Mouse (Mus musculus) lung, postnatal 36 days (tissue): ENCODE data around the gene Gm37240.

ENCODE experiments used
- DNase-seq: peaks from one replicate; pipeline ENCODE4 v3.0.0; 2022; ENCODE audit warnings: mixed read lengths

The Gm37240 gene

DNA sequence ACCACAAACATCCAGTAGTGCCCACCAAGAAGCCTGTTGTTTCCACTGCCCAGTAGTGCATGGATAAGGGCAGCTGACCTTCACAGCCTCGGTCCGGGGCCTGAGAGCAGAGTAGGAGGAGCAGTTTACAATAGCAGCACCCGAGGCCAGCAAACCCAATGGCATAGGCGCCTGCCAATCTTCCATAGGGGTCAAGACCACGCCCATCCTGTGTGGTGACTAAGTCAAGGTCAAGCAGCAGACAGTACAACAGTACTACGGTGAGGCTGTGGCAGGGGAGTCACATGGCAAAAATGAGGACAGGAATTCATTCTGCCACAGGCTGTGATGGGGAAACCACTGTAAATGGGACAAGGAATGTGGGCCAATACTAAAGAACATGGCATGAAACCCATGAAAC is 417.6 kb downstream of the Gm37240 start:
- no peak for DNase-seq

DNA sequence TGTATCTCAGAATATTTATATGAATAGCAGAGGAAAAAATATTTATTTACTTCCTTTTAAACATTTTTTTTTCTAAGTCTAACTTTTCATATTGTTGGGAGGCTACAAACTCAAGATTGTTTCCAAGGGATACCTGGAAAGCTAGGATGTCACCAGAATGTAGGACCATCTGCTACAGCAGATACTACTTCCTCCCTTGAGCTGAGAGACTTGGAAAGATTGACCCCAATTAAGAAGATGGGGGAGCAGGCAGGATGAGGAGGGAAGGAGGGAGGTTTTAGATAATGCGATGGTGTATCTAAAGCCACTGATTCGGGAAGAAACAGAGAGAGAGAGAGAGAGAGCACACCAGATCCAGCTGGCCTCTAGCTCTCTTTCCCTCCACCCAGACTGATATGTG is 418.3 kb downstream of the Gm37240 start:
- DNase-seq = no peak

DNA sequence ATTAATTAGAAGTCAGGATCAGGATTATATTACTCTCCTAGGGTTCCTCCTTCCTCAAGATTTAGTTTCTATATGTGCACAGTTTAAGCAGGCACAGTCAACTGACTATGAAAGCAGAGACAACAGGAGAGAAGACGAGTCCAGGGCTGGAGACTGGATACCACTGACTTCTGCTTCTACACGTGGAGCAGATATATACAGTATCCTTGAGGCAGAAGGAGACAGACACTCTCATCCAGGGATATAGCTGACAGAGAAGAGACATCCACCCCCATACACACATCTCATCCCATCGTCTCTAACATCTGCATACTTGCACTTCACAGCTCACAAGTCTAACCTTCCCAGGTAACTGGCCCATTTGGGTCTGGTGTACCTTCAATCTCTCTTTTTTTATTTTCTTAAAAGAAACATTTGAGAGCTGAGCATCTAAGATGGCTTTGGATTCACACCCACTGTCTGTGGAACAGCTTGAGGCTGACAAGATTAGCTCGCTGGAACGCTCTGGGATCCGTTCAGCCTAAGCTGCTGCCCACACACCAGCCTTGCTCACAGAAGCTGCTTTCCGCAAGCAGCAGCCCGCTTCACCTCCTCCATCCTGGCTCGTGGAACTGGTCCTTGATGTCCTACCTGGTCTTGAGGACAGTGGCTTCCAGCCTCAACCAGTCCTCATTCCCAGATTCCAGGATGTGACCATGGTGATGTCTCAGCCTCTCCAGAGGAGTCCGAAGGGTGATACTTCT is 421.9 kb downstream of the Gm37240 start:
- DNase-seq = no peak

DNA sequence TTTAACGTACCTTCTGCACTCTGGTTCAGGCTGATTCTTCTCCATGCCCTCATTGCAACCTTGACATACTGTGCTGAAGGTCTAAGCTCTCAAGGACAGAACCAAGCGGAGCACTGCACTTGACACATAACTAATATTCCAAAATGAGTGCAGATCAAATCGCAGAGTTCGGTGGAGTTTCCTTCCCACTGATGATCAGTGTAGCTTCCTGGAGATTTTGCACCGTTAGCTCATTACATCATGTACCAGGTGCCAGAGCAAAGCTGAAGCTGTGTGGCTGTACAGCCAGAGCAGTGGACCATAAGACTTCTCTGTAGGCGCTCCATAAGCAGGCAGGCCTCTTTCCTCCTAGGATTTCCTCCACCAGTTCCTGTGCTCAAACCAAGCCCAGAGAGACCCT is 427.3 kb downstream of the Gm37240 start:
- DNase-seq = no peak

DNA sequence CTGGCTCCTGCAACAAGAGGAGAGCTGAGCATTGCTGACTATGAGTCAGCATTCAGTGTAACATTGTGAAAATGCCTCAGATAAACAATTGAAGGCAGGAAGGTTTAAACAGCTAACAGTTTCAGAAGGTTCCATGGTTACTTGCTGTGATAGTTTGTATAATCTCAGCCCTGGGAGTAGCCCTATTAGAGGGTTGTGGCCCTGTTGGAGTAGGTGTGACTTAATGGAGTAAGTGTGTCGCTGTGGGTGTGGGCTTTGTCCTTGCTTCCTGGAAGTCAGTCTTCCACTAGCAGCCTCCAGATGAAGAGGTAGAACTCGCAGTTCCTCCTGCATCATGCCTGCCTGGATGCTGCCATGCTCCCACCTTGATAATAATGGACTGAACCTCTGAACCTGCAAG is 430.3 kb downstream of the Gm37240 start:
- DNase-seq = no peak

DNA sequence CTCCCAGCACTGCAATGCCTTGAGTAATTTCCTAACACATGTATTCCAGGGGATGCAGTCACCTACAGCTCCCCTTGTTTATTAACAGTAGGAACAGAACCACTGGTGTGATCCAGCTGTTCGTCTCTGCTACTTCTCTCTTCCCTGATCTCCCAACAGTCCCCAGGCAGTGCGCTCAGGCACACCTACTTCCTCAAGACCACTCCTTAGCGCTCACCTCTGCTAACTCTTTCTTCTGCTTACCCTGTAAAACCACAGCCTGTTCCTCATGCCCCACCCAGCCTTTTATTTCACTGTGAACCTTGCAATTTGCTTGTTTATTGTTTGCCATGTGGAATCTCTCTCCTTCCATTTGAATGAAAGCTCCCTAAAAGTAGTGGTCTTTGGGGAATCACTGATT is 431.9 kb downstream of the Gm37240 start:
- DNase-seq = no peak

DNA sequence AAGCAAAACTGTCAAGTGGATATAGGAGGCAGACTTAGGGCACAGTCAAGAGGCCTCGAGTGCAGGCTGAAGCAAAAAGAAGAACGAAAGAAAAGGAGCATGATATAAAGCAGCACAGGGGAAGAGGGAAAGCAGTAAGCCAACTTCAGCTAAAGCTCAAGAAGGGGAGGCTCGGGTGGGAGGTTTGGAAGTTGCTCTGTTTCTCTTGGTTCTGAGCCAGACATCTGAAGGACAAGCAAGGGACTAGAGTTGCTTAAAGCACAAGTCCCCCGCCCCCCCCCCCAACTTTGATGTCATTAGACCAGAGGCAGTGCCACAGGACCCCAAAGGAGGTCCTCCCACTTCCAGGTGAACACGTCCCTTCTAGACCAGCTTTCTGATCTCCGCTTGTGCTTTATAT is 433.3 kb downstream of the Gm37240 start:
- no peak for DNase-seq

DNA sequence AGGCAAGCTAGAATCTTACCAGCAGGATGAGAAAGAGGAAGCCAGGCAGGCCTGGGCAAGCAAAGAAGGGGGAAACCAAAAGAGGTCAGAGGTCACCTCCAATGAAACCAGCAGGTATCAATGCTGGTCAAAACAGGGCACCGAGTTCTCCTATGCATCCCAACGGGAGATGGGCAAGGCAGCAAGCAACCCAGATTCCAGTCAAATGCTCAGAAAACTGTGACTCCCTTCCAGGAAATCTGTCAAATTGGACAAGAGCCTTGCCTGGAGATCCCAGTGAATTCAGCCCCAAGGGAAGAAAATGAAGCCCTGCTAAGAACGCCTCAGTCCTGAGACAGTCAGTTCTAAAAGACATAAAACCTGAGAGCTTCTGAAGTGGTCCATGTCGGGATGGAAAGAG is 437.9 kb downstream of the Gm37240 start:
- DNase-seq = no peak

DNA sequence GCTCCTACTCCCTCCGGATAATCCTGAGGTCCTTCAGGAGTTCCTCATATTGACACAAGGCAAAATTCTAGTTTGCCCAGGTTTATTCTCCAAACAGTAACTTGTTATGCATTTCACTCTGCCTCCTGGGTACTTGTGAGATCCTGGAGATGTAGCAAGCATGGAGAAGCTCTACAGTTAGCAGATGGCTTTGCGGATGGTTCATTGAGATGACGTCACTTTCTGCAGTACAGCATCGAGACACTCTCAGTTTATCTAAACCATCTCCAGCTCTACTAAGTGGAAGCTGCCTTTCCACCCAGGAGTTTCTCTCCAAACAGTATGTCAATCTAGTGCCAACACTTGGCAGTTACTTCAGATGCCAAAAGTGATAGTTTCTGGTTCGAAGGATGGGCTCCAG is 444.5 kb downstream of the Gm37240 start:
- no peak for DNase-seq

DNA sequence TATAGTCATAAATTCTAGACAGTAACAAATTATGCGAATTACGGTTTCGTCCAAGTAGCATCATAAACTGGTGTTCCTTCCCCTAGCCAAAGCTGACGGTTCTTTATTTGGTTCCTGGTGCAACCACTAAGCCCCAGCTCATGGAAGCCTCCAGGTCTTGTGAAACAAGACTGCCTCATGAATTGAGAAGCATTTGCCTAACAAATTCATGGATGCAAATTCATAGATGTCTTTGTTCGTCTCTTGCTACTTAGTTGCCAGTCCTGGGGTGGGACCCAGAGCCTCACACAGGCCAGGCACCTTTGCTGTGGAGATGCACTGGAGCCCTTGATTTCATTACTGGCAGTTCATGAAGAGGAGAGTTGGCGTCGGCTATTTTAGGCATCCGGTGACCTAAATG is 445.1 kb downstream of the Gm37240 start:
- DNase-seq = no peak

DNA sequence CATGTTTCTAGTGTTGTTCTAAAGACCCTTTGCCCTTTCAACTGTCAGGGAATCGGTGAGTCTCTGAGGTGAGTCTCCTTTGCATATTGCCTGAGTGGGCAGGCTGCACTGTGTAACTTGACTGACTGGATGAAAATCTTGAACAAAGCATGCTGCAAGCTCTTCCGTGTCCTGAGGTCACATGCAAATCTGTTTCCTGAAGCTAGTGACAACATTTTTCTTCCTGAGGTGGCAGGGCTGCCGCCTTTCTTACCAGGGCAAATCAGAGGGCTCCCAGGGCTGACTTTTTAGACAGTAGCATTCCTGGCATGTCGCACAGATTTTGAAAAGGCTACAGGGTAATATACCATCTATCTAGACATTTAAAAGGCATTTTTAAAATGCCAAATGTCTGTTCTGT is 451.9 kb downstream of the Gm37240 start:
- DNase-seq = no peak

DNA sequence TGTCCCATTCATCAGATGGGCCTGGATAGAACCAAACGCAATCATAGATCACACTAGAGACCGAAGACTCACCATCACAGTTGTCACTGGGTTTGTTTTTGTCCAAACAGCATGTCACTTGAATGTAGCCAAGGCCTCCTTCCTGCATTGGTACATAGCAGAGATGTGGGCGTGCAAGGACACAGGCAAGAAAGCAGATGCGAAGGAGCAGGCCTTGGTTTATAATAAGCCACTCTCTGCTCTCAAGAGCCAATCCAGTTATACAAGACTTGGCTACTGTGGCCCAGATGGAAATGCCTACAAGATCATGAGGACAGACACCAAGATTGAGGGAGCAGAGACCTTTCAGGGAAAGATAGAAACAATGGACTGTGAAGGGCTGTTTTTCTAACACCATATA is 456.1 kb downstream of the Gm37240 start:
- no peak for DNase-seq

DNA sequence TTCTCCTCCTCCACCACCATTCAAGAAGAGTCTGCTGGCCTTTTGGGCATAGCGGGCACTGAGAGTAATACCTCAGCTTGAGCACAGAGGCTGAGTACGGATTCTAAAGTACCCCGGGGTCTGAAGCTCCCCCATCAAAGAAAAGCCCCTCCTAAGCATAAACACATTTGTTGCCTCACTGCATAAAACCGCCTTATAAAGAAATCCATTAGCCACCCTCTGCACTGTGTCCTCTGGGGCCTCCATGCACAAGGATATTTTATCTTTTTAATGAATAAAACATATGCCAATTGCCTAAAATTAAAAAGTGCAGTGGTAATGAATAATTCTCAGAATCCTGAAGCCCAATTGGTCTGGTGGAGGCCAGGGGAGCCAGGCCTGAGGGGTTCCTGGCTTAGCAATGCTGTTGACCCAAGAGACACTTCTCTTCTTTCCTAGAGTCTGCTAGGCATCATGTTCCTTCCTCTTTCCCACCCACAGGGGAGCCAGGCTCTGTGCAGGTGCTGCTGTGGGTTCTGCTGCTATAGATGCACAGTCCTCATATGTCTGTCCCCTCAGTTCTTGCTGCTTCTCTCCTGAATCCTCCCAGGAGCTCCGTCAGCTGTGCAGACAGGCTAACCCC is 463.8 kb downstream of the Gm37240 start:
- DNase-seq = no peak

DNA sequence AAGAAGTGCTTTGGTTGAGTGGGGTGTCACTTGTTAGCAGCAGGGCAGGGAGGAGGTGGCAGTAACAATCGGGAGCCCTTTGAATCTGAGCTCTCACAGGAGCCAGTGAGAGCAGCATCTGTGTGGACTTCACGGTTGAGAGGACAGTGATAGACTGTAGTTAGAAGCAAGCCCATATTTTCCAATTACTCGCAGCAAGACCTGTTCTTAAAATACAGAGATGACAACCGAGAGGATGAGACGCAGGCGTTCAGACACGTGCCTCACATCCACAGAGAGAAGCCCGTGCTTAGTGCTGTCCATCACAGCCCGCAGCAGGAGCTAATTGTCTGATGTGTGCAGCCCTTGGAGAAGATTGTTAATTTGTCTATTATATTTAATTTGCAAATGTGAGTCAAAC is 465.9 kb downstream of the Gm37240 start:
- DNase-seq = no peak

DNA sequence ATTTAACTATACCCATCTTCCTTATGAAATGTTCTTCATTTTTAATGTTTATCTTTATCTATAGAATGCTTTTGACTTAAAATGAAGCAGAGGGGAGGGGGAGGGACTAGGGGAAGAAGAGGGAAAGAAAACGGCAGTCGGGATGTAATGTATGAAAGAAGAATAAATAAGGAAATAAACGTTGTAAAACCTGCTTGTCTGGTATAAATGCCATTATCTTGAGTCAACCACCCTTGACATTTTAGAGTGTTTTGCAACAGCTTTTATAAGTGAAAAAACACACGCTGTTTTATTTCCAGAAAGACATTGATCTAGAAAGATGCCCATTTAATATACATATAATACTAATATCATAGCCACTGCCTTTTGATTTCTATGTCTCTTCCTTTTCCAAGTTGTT is 469.7 kb downstream of the Gm37240 start:
- DNase-seq = peak; percentile 24

DNA sequence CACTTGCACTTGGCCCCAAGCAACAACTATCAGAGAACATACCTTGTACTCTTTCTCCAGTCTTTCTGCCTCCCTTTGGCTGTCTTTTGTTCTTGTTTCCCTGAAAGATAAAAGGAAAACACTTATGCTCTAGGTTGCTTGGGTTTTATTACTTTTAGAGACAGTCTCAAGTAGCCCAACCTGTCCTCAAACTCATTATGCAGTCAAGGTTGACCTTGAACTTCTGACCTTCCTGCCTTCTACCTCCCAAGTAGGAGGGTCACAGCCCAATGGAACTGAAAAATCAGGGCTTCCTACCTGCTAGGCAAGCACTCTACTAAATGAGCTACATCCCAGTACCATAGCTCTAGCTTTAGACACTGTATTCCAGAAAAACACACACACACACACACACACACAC is 488.5 kb downstream of the Gm37240 start:
- DNase-seq = no peak

DNA sequence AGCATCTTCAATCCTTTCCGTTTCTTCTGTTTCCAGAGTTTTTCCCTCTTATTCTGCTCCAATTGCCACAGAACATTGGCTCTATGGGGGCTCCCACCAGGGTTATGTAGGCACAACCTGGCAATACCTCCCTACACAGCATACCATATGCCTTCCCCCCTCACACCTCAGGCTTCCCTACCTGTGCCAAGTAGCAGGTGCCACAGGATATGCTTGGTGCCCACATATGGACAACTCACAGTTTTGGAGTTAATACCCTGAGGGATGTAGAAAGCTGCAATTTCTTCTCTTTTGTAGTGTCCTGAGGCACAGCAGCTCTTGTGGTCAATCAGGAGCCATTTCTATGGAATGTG is 488.9 kb downstream of the Gm37240 start:
- DNase-seq = no peak

DNA sequence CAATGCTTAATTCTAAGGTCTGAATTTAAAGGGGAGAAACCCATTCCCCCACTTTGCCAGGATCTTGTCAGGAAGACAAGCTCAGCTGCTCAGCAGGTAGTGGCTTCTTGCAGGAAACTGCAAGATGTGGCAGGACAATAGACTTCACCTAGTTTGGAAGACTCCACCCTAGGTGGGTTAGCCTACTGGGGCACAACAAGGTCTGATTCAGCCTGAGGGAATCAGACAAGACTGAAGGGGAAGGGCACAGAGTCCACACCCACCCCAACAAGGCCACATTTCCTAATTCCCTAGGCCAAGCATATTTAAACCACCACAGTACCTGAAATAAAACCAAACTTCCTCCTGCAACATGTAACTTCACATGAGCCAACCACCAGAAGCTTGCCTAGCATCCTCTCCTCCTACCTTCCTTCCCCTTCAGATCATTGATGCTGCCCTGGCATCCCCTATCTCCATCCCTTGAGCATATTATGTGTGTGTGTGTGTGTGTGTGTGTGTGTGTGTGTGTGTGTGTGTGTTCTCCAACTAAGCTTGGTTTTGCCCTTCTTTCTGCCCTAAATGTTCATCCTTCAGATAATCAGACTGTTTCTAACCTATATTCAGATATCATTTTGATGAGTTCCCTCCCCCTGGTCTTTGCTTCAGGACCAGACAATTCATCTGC is 489.4 kb downstream of the Gm37240 start:
- no peak for DNase-seq

DNA sequence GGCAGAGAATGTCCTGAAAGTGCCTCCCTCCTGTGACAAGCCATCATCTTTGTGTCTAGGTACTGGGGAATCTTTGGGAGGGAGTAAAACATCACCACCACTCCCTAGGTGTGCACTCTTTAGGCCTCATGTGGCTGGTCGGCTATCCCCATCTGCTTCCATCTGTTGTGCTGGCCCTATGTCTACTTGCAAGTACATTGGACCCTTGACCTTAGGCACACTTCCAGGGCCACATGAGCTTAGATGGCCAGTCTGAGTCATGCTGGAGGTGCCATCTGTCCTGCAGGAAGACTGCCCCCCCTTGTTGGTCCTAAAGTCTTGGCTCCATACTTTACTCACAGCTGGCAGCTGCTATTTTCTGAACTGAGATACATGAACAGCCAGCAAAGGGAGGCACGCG is 493.9 kb downstream of the Gm37240 start:
- DNase-seq = no peak

DNA sequence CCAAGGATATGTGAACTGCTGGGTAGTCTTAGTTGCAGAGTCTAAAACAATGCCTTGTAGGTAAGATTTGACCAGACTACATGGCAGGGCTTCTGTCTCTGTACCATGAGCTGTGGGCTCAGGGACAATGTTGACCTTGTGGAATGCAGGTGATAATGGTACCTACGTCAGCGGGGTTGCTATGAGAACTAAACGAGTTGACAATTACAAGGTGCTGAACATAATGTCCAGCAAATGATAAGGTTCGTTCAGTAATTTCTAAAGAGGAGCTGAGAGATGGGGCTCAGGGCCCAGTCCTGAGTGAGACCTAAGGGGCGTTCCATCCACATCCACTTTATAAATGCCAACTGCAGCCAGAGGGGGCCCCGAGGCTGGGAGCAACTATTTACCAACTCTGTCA is 495.6 kb downstream of the Gm37240 start:
- DNase-seq = no peak

DNA sequence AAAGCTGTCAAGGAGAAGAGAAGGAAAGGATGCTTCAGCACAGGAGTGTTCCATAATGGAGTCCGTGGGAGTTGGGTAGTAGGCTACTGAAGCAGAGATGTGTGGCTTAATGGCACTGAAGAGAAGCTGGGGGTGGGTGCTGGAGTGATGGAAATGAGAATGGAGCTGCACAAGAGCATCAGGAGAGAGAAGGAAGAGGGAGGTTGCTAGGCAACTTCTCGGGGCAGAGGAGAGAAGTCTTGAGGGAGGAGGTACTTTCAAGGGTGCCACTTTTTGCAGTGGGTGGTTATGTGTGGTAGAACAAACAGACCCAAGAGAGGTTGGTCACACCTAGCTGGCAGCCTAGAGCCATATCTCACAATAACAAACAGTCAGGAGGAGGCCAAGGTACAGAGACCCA is 496.2 kb downstream of the Gm37240 start:
- DNase-seq = peak; percentile 18

DNA sequence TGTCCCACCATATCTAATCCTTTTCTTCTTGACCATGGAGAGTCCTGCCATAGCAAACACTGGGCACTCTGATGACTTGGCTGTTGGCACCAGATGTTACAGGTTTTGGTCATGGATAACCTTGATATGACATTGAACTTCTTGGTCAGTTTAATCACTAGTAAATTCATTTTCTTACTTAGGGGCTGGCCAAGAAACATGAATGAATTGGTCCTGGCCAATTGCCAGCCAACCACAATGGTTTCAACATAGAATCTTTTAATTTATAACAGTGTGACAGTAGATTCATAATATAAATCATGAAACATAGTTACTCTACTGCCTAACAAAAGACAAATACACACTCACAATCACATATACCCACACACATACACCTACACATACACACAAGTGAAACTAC is 501.9 kb downstream of the Gm37240 start:
- DNase-seq = no peak

DNA sequence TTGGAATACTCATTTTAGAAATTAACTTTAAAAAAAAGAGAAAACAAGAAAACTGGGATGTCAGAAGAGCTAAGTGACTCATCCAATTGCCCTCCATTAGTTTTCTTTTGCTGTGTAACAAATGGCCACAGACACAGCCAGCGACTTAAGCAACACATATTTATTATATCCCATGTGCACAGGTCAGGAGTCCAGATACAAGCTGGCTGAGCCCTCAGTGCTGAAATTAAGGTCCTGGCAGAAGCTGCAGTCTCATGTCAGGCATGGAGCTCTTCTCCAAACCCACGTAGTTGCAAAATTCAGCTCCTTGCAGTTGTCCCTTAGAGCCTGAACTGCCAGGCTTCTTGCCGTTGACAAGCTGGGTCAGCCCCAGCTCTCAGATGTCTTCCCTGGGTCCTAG is 504.0 kb downstream of the Gm37240 start:
- peak; percentile 21 for DNase-seq

DNA sequence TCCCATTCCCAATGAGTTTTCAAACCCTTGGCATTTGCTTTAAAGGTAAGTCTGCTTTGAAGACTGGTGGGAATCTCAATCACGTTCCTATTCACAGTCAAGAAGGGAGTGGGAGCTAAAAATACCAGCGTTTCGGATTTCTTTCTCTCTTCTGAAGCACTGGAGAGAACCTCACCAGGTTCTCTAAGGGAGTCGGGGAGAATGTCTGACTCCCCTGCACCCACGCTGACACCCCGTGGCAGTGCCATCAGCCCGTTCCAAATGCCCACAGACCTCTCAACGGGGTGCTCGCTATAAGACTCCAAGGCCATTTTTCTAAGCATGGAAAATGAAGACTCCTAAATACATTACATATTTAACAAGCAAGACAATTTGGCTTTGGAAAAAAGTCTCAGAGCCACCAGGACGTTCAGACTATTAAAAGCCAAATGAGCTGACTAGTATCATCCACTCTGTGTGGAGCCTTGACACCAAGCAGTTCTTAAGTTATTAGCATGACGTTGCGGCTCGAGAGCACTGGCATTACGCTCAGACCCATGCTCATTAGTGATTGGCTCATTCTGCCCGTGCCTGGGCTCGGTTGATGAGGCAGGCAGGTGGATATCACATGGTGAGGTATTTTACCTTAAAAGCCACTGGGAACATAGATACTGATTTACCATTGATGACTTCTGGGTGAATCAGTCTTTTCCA is 508.5 kb downstream of the Gm37240 start:
- DNase-seq = no peak
